Mouse (Mus musculus): Measurements from ENCODE around the gene S100a6. TPM values are rescaled to one million over a fixed set of nuclear protein-coding genes. Genes with fewer than 3 reads are reported as not detected.
A peak's percentile ranks its signal among the peaks of the same experiment; 100 is the strongest.

Gene S100a6
- polyA plus RNA-seq, 1 experiment from 2014 or later, result 7.3 TPM

GRCm38 (mm10) chr3:90627366-90627765 lies 14.7 kb downstream of the S100a6 start:
- H3K9me3 ChIP-seq (ENCODE audit: control insufficient read depth, low read length), result no peaks in the 10 kb centered on the region
- ATAC-seq (ENCODE audit: insufficient read depth, low FRiP score, low TSS enrichment) (no peak), DNase-seq (ENCODE audit: low spot score) (no peak)
- peaks cover 6% of the 10 kb centered on the region for H3K4me1 ChIP-seq (ENCODE audit: control insufficient read depth, insufficient read depth, low read length)
- no peaks in the 10 kb centered on the region for H3K27me3 ChIP-seq (ENCODE audit: control insufficient read depth, insufficient read depth, low read length)
- H3K4me3 ChIP-seq (ENCODE audit: low read depth, low read length), result no peak overlapping the region
- no peaks in the 10 kb centered on the region for H3K36me3 ChIP-seq (ENCODE audit: control insufficient read depth, insufficient read depth, low read length)
- no peak overlapping the region for H3K9ac ChIP-seq (ENCODE audit: low read length)
- WGBS, result 93% methylated on average over 5 of the region's 5 CpGs
- no peak overlapping the region for H3K4me2 ChIP-seq (ENCODE audit: low read depth)
- no peak overlapping the region for H3K27ac ChIP-seq (ENCODE audit: low read depth, low read length)

DNA sequence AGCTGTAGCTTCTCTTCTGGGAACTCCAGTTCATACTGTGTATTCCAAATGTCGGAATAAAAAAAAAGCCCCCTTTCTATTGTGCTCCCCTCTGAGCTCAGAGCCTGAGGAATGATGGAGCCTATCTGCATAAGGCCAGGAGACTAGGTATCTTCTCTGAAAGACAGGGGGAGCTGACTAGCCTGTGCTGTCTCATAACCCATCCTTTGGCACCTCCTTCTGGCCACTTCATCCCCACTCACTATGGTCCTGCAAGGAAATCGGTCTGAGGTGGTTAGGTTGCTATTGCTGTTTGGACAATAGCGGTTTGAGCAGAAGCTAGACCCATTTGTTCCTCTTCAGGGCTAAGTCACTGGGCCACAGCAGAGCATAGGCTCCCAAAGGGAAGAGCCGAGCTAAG lies 15.1 kb downstream of the S100a6 start:
- 61% methylated on average over 4 of the region's 4 CpGs for WGBS
- Histone ChIP-seq H3K4me3 (ENCODE audit: low read depth, low read length) (no peak overlapping the region), H3K27ac (ENCODE audit: low read depth, low read length) (no peak overlapping the region), H3K4me1 (ENCODE audit: control insufficient read depth, insufficient read depth, low read length) (peaks cover 6% of the 10 kb centered on the region), H3K4me2 (ENCODE audit: low read depth) (no peak overlapping the region), H3K9me3 (ENCODE audit: control insufficient read depth, low read length) (no peaks in the 10 kb centered on the region), H3K27me3 (ENCODE audit: control insufficient read depth, insufficient read depth, low read length) (no peaks in the 10 kb centered on the region), H3K36me3 (ENCODE audit: control insufficient read depth, insufficient read depth, low read length) (no peaks in the 10 kb centered on the region), H3K9ac (ENCODE audit: low read length) (no peak overlapping the region)
- DNase-seq (ENCODE audit: low spot score), result no peak
- no peak for ATAC-seq (ENCODE audit: insufficient read depth, low FRiP score, low TSS enrichment)

DNA sequence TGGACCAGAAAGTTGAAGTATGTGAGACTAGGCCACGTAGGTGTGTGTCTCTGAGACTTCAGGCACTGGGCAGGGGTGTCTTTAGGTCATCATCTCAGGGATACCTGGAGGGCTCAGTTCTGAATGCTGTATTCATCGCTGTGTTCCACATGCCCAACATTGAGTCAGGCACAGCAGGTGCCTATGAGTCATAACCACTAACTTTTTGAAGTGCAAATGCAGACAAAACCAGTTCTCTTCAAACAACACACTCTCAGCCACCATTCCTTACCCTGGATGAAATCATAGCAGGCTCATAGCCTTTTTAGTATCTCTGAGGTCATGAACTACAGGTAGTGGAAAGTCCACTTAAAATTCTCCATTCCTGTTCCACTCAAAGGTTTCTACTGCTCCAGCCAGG lies 16.6 kb downstream of the S100a6 start:
- Histone ChIP-seq H3K4me1 (ENCODE audit: control insufficient read depth, insufficient read depth, low read length) (no peaks in the 10 kb centered on the region), H3K9ac (ENCODE audit: low read length) (no peak overlapping the region), H3K4me2 (ENCODE audit: low read depth) (no peak overlapping the region), H3K9me3 (ENCODE audit: control insufficient read depth, low read length) (no peaks in the 10 kb centered on the region), H3K36me3 (ENCODE audit: control insufficient read depth, insufficient read depth, low read length) (no peaks in the 10 kb centered on the region), H3K4me3 (ENCODE audit: low read depth, low read length) (no peak overlapping the region), H3K27ac (ENCODE audit: low read depth, low read length) (no peak overlapping the region), H3K27me3 (ENCODE audit: control insufficient read depth, insufficient read depth, low read length) (no peaks in the 10 kb centered on the region)
- ATAC-seq (ENCODE audit: insufficient read depth, low FRiP score, low TSS enrichment) (no peak), DNase-seq (ENCODE audit: low spot score) (no peak)
- WGBS, result 87% methylated on average over 2 of the region's 2 CpGs

GRCm38 (mm10) chr3:90631984-90632383 lies 19.3 kb downstream of the S100a6 start:
- DNase-seq (ENCODE audit: low spot score), result no peak
- Histone ChIP-seq H3K9me3 (ENCODE audit: control insufficient read depth, low read length) (no peaks in the 10 kb centered on the region), H3K4me2 (ENCODE audit: low read depth) (no peak overlapping the region), H3K4me1 (ENCODE audit: control insufficient read depth, insufficient read depth, low read length) (no peaks in the 10 kb centered on the region), H3K9ac (ENCODE audit: low read length) (no peak overlapping the region), H3K27ac (ENCODE audit: low read depth, low read length) (no peak overlapping the region), H3K27me3 (ENCODE audit: control insufficient read depth, insufficient read depth, low read length) (no peaks in the 10 kb centered on the region), H3K4me3 (ENCODE audit: low read depth, low read length) (no peak overlapping the region), H3K36me3 (ENCODE audit: control insufficient read depth, insufficient read depth, low read length) (no peaks in the 10 kb centered on the region)
- 80% methylated on average over 2 of the region's 2 CpGs for WGBS
- ATAC-seq (ENCODE audit: insufficient read depth, low FRiP score, low TSS enrichment), result no peak

GRCm38 (mm10) chr3:90638511-90639275 lies 26.0 kb downstream of the S100a6 start:
- Histone ChIP-seq H3K27me3 (ENCODE audit: control insufficient read depth, insufficient read depth, low read length) (no peaks in the 10 kb centered on the region), H3K36me3 (ENCODE audit: control insufficient read depth, insufficient read depth, low read length) (no peaks in the 10 kb centered on the region), H3K4me1 (ENCODE audit: control insufficient read depth, insufficient read depth, low read length) (no peaks in the 10 kb centered on the region), H3K9me3 (ENCODE audit: control insufficient read depth, low read length) (no peaks in the 10 kb centered on the region), H3K9ac (ENCODE audit: low read length) (no peak overlapping the region), H3K27ac (ENCODE audit: low read depth, low read length) (no peak overlapping the region), H3K4me2 (ENCODE audit: low read depth) (no peak overlapping the region), H3K4me3 (ENCODE audit: low read depth, low read length) (no peak overlapping the region)
- DNase-seq (ENCODE audit: low spot score) (no peak), ATAC-seq (ENCODE audit: insufficient read depth, low FRiP score, low TSS enrichment) (no peak)
- WGBS, result 69% methylated on average over 1 of the region's 1 CpGs

DNA sequence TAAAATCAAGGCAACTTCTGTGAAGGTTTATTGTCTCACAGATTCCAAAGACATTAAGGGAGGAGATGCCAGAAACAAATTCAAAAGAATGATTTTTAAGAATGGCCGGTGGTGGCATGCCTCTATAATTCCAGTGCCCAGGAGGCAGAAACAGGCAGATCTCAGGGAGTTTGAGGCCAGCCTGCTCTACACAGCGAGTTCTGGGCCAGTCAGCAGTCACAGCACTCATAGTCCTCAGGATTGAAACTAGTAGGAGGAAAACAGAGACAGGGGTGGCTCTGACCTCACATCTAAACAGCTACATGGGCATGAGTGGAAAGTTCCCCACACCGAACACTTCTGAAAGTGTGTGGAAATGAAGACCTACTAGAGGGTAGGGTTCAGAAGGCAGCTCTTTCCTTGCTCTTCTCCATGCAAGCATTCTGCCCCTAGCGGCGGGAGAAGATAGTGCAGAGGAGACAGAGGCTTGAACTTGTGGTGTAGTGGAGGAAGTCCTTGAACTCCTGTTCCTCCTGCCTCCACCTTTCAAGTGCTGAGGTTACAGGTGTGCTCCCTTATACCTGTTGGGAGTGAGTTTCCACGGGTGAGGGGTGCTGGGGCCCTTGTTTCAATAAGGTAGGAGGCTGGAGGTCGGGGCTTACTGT lies 27.0 kb downstream of the S100a6 start:
- Histone ChIP-seq H3K4me1 (ENCODE audit: control insufficient read depth, insufficient read depth, low read length) (no peaks in the 10 kb centered on the region), H3K9me3 (ENCODE audit: control insufficient read depth, low read length) (no peaks in the 10 kb centered on the region), H3K4me2 (ENCODE audit: low read depth) (no peak overlapping the region), H3K36me3 (ENCODE audit: control insufficient read depth, insufficient read depth, low read length) (no peaks in the 10 kb centered on the region), H3K27me3 (ENCODE audit: control insufficient read depth, insufficient read depth, low read length) (no peaks in the 10 kb centered on the region), H3K4me3 (ENCODE audit: low read depth, low read length) (no peak overlapping the region), H3K9ac (ENCODE audit: low read length) (no peak overlapping the region), H3K27ac (ENCODE audit: low read depth, low read length) (no peak overlapping the region)
- WGBS, result 56% methylated on average over 7 of the region's 7 CpGs
- ATAC-seq (ENCODE audit: insufficient read depth, low FRiP score, low TSS enrichment) (no peak), DNase-seq (ENCODE audit: low spot score) (peak; percentile 39)

- no peaks in the 10 kb centered on the region for H3K27me3 ChIP-seq (ENCODE audit: control insufficient read depth, insufficient read depth, low read length)
- no peak overlapping the region for H3K4me2 ChIP-seq (ENCODE audit: low read depth)
- 88% methylated on average over 7 of the region's 7 CpGs for WGBS
- ATAC-seq (ENCODE audit: insufficient read depth, low FRiP score, low TSS enrichment), result no peak
- no peaks in the 10 kb centered on the region for H3K9me3 ChIP-seq (ENCODE audit: control insufficient read depth, low read length)
- no peak for DNase-seq (ENCODE audit: low spot score)
- H3K9ac ChIP-seq (ENCODE audit: low read length), result no peak overlapping the region
- H3K27ac ChIP-seq (ENCODE audit: low read depth, low read length), result no peak overlapping the region
- H3K36me3 ChIP-seq (ENCODE audit: control insufficient read depth, insufficient read depth, low read length), result no peaks in the 10 kb centered on the region
- no peak overlapping the region for H3K4me3 ChIP-seq (ENCODE audit: low read depth, low read length)
- no peaks in the 10 kb centered on the region for H3K4me1 ChIP-seq (ENCODE audit: control insufficient read depth, insufficient read depth, low read length)
Measured at GRCm38 (mm10) chr3:90640981-90641380, 28.3 kb downstream of the S100a6 start.

GRCm38 (mm10) chr3:90644220-90644619 lies 31.5 kb downstream of the S100a6 start:
- WGBS, result 51% methylated on average over 3 of the region's 3 CpGs
- Histone ChIP-seq H3K4me1 (ENCODE audit: control insufficient read depth, insufficient read depth, low read length) (no peaks in the 10 kb centered on the region), H3K27me3 (ENCODE audit: control insufficient read depth, insufficient read depth, low read length) (no peaks in the 10 kb centered on the region), H3K4me2 (ENCODE audit: low read depth) (no peak overlapping the region), H3K9ac (ENCODE audit: low read length) (no peak overlapping the region), H3K27ac (ENCODE audit: low read depth, low read length) (no peak overlapping the region), H3K36me3 (ENCODE audit: control insufficient read depth, insufficient read depth, low read length) (no peaks in the 10 kb centered on the region), H3K9me3 (ENCODE audit: control insufficient read depth, low read length) (no peaks in the 10 kb centered on the region), H3K4me3 (ENCODE audit: low read depth, low read length) (no peak overlapping the region)
- no peak for DNase-seq (ENCODE audit: low spot score)
- ATAC-seq (ENCODE audit: insufficient read depth, low FRiP score, low TSS enrichment), result no peak

DNA sequence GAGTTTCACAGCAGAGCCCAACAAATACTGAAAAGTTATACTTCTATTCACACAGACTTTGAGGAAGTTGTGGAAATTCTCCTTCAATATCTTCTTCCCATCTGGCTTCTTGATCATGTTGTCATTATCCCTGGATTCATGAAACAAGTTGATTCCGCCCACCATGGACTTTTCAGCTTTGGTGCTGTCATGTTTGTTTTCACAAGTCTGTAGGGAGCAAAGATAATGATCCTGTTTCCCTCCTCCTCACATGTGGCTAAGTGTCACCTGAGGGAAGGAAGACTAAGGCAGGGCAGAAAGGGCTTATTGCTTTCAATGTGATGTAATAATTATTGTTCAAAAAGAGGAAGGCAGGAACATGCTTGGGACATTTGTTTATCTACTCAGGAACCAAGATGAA lies 34.6 kb downstream of the S100a6 start:
- DNase-seq (ENCODE audit: low spot score), result no peak
- H3K36me3 ChIP-seq (ENCODE audit: control insufficient read depth, insufficient read depth, low read length), result no peaks in the 10 kb centered on the region

More for the DNA sequence above, 34.6 kb downstream of the S100a6 start:
- no peak overlapping the region for H3K4me3 ChIP-seq (ENCODE audit: low read depth, low read length)
- no peak for ATAC-seq (ENCODE audit: insufficient read depth, low FRiP score, low TSS enrichment)
- 81% methylated on average over 1 of the region's 1 CpGs for WGBS
- H3K27me3 ChIP-seq (ENCODE audit: control insufficient read depth, insufficient read depth, low read length), result no peaks in the 10 kb centered on the region
- no peak overlapping the region for H3K27ac ChIP-seq (ENCODE audit: low read depth, low read length)
- no peaks in the 10 kb centered on the region for H3K4me1 ChIP-seq (ENCODE audit: control insufficient read depth, insufficient read depth, low read length)
- H3K4me2 ChIP-seq (ENCODE audit: low read depth), result no peak overlapping the region
- H3K9me3 ChIP-seq (ENCODE audit: control insufficient read depth, low read length), result no peaks in the 10 kb centered on the region
- no peak overlapping the region for H3K9ac ChIP-seq (ENCODE audit: low read length)

All from neural tube, embryonic 11.5 days (tissue).